Mouse (Mus musculus) liver, embryonic 11.5 days (tissue): ENCODE measurements around the gene Pilrb1. TPM values are rescaled to one million over a fixed set of nuclear protein-coding genes. Genes with fewer than 3 reads are reported as not detected.
"Not testable (repeated sequence)": the region's sequence is repeated elsewhere in the genome, so short reads cannot be mapped to it uniquely, and the experiment has no call there.

Experiments
- ATAC-seq: fragments of 200-750 bp; cut with Nextera tagmentation; replicated peaks from 2 replicates; pipeline ENCODE4 v1.8.0; 2017; ENCODE audit warnings: moderate number of reproducible peaks, mild to moderate bottlenecking, moderate TSS enrichment, moderate library complexity; ENCODE audit not compliant: low FRiP score
- DNase-seq: peaks from one replicate; pipeline ENCODE4 v3.0.0-alpha.2; 2017; ENCODE audit warnings: low spot score
- H3K27ac ChIP-seq: fragments of 300-500 bp; sonication (generic); 2 replicates; pipeline ENCODE4 v1.5.1; 2014; ENCODE audit warnings: mild to moderate bottlenecking, low read depth, low read length, control low read depth
- H3K27me3 ChIP-seq: fragments of 300-500 bp; sonication (generic); replicated peaks from 2 replicates; pipeline ENCODE4 v1.6.1; 2014; ENCODE audit warnings: low read length, mixed read lengths; ENCODE audit not compliant: control insufficient read depth, insufficient read depth
- H3K36me3 ChIP-seq: fragments of 300-500 bp; sonication (generic); 2 replicates; pipeline ENCODE4 v1.6.1; 2014; ENCODE audit warnings: mild to moderate bottlenecking, low read length, moderate library complexity, mixed read lengths; ENCODE audit not compliant: control insufficient read depth, insufficient read depth
- H3K4me1 ChIP-seq: fragments of 300-500 bp; sonication (generic); replicated peaks from 2 replicates; pipeline ENCODE4 v1.6.1; 2014; ENCODE audit warnings: low read length, mixed read lengths; ENCODE audit not compliant: control insufficient read depth, insufficient read depth
- H3K4me2 ChIP-seq: fragments of 300-500 bp; sonication (generic); 2 replicates; pipeline ENCODE4 v1.6.1; 2014; ENCODE audit warnings: mild to moderate bottlenecking, control low read depth, moderate library complexity
- H3K4me3 ChIP-seq: fragments of 300-500 bp; sonication (generic); 2 replicates; pipeline ENCODE4 v1.5.1; 2014; ENCODE audit warnings: low read depth, low read length, control low read depth
- H3K9ac ChIP-seq: fragments of 300-500 bp; sonication (generic); 2 replicates; pipeline ENCODE4 v1.6.1; 2014; ENCODE audit warnings: low read depth, low read length, control low read depth
- H3K9me3 ChIP-seq: fragments of 300-500 bp; sonication (generic); 2 replicates; pipeline ENCODE4 v1.6.1; 2016; ENCODE audit warnings: low read length, inconsistent platforms, mixed read lengths; ENCODE audit not compliant: control insufficient read depth
- WGBS: fragments of 180-500 bp; shearing (Covaris S2); extraction: QIAGEN DNeasy Blood & Tissue Kit; methylation state at CpG from one replicate; pipeline ENCODE4 v1.1.7; 2014; 5-methylcytosine and 5-hydroxymethylcytosine counted together
- polyA plus RNA-seq: library from polyadenylated mRNA; unstranded; fragments of >200 nt; fragmentation: Nextera tagmentation; extraction: Ambion mirVana; gene quantifications from 2 replicates; pipeline ENCODE4 v1.2.1, GENCODE M21; 2014

Pilrb1 gene
- polyA plus RNA-seq, 1 experiment from 2014 or later, result 1.6 TPM

DNA sequence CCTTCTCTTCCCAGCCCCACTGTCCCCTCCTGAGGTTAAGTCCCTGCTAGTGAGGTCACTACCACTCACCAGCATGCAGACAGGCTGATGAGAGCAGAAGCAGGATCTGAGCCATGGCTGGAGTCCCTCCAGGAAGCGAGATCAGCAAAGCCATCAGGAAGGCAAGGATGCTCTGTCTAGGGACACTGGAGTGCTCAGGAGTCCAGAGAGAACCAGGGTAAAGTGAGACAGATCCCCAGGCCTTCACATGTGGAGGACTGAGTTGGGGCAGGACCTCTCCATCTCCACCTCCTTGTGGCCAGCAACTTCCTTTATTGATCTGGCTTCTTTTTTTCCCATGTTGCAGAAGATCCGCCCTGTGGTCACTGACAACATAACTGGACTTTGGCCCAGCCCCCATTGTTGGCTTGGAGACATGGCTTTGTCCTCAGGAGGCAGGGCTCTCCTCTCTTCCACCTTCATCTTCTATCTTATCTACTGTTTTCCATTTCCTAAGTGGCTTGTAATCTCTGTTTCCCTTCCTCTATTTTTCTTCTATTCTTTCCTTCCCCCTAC, 21.9 kb downstream of the Pilrb1 start, which contains the start of gene Pilra:
Gene Pilra, minus strand, starts transcription at position 316 of the 555 bp plus-strand sequence.
- not testable (repeated sequence) for H3K27ac ChIP-seq

DNA sequence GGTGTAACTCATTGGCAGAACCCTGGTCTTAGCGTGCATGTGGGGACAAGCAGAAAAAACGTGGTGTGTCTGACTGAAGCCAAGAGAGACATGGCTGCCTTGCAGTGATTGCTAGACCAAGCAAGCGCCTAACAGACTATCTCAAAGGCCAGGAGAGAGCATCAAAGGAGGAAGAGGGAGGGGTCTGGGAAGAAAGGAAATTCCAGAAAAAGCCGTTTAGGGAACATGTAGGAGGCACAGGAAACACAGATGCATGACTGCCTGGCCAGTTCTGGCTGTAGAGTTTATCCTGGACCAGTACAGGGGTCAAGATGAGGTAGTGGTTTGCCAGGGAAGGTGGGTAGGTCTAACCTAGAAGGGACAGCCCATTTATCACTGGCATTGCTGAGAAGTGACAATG, 24.4 kb downstream of the Pilrb1 start:
- Histone ChIP-seq H3K36me3 (no peaks in the 10 kb centered on the region), H3K9ac (no peak overlapping the region), H3K4me1 (no peaks in the 10 kb centered on the region), H3K27me3 (no peaks in the 10 kb centered on the region), H3K9me3 (no peaks in the 10 kb centered on the region), H3K4me3 (no peak overlapping the region), H3K4me2 (no peak overlapping the region), H3K27ac (no peak overlapping the region)
- WGBS, result 51% methylated on average over 4 of the region's 4 CpGs
- no peak for ATAC-seq
- DNase-seq, result no peak

More for the DNA sequence above, 21.9 kb downstream of the Pilrb1 start, which contains the start of gene Pilra:
- H3K9me3 ChIP-seq, ATAC-seq, H3K36me3 ChIP-seq, H3K4me3 ChIP-seq, H3K4me2 ChIP-seq, H3K27me3 ChIP-seq, H3K4me1 ChIP-seq, H3K9ac ChIP-seq, DNase-seq: not testable (repeated sequence)
- WGBS, result 33% methylated on average over 2 of the region's 2 CpGs

DNA sequence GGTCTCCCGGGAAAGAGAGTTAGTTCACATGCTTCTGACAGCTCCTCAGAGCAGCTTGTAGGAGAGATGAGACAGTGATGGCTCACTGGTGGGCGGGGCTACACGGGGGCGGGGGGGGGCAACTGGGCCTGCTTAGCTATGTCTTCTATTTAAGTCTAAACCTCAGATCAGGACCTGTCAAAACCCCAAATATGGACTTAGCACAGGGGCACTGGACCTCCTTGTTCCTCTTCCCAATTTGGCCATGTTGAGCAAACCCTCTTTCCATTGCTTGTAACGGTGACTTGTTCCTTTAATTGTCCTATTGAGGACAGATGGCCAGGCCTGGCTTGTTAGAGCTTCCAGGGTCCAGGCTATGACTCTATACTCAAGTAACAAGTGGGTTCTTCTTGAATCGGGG, 26.4 kb downstream of the Pilrb1 start:
- DNase-seq (no peak), ATAC-seq (no peak)
- Histone ChIP-seq H3K9ac (no peak overlapping the region), H3K9me3 (no peaks in the 10 kb centered on the region), H3K4me3 (no peak overlapping the region), H3K36me3 (no peaks in the 10 kb centered on the region), H3K27ac (no peak overlapping the region), H3K4me1 (no peaks in the 10 kb centered on the region), H3K4me2 (no peak overlapping the region), H3K27me3 (no peaks in the 10 kb centered on the region)
- 56% methylated on average over 6 of the region's 6 CpGs for WGBS

DNA sequence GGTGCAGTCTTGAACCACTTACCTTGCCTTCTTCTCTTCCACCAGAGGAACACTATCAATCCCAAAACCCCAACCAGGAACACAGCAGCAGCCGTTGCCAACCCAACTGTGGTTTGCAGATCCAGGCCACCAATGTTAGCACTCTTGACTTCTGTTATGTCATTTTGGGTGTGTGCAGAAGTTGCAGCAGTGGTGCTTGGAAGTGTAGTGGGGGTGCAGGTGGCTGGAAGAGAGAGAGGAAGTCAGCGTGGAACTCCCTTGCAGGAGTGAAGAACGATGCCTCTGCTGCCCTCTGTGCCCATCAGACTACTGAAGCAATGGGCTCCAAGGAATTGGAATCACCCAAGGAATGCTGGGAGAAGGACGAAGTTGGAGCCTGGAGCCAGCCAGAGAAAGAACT, 26.8 kb downstream of the Pilrb1 start:
- Histone ChIP-seq H3K27ac (no peak overlapping the region), H3K36me3 (no peaks in the 10 kb centered on the region), H3K4me3 (no peak overlapping the region), H3K9ac (no peak overlapping the region), H3K27me3 (no peaks in the 10 kb centered on the region), H3K4me2 (no peak overlapping the region), H3K9me3 (no peaks in the 10 kb centered on the region), H3K4me1 (no peaks in the 10 kb centered on the region)
- DNase-seq, result no peak
- 61% methylated on average over 4 of the region's 4 CpGs for WGBS
- no peak for ATAC-seq

DNA sequence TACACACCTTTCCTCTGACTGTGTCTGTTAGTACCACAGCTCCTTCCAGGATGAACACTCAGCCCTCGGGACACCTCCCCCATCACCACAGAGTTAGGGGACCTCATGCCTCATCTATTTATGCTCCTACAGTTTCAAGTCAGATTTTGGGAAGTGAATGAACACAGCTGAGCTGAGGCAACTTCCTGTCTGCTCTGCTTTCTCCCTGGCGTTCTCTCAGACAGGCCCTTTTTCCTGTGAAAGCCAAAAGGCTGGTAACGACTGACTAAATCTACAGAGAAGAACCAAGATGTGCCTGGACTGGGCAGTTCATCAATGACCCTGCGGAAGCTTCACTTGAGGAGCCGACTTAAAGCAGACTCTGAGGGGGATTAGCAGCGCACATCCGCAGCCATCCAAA, 27.7 kb downstream of the Pilrb1 start:
- no peak overlapping the region for H3K4me2 ChIP-seq
- no peak overlapping the region for H3K9ac ChIP-seq
- no peak overlapping the region for H3K4me3 ChIP-seq
- H3K9me3 ChIP-seq, result no peaks in the 10 kb centered on the region
- H3K4me1 ChIP-seq, result no peaks in the 10 kb centered on the region
- ATAC-seq, result no peak
- H3K27ac ChIP-seq, result peak overlapping the region; percentile 8; the same call in 1 of the 2 replicates
- no peaks in the 10 kb centered on the region for H3K27me3 ChIP-seq
- no peaks in the 10 kb centered on the region for H3K36me3 ChIP-seq
- no peak for DNase-seq
- 63% methylated on average over 7 of the region's 7 CpGs for WGBS

DNA sequence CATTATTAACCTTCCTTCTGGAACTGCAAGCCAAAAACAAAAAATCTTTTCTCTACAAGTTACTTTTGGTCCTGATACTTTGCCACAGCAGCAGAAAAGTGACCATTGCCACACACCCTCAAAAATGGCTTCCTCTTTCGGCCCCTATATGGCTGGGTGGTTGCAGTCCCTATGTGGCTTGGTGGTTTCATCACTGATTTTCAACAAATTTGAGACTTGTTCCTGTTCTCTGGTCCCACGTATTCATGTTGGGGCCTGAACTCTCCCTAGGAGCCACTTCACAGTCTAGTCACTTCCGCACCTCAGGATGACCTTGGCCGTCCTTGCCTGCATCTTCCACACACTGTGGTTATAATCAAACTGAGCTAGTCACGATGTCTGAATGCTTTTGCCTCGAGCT, 29.2 kb downstream of the Pilrb1 start:
- Histone ChIP-seq H3K27me3 (no peaks in the 10 kb centered on the region), H3K9me3 (no peaks in the 10 kb centered on the region), H3K36me3 (no peaks in the 10 kb centered on the region), H3K27ac (no peak overlapping the region), H3K4me1 (no peaks in the 10 kb centered on the region), H3K4me3 (no peak overlapping the region), H3K9ac (no peak overlapping the region), H3K4me2 (no peak overlapping the region)
- no peak for DNase-seq
- no peak for ATAC-seq
- 74% methylated on average over 6 of the region's 6 CpGs for WGBS

DNA sequence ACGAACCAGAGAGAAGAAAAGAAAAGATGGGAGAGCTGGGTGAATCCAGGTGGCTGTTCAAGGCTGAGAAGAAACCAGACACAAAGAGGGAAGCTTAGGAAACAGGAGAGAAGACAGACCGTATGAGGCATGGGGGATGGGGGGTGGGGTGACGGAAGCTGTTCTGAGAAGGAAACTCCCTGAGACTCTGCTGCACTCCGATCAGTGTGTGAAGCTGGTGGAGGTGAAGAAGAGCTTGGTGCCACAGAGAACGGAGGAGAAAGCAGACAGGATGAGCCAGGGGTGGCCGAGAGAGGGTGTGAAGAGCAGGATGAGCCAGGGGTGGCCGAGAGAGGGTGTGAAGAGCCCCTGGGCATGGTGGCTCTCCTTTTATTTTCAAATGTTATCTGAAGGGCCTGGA, 31.5 kb downstream of the Pilrb1 start:
- Histone ChIP-seq H3K27ac (no peak overlapping the region), H3K27me3 (no peaks in the 10 kb centered on the region), H3K4me3 (no peak overlapping the region), H3K4me2 (no peak overlapping the region), H3K4me1 (no peaks in the 10 kb centered on the region), H3K36me3 (no peaks in the 10 kb centered on the region), H3K9ac (no peak overlapping the region), H3K9me3 (no peaks in the 10 kb centered on the region)
- WGBS, result 24% methylated on average over 7 of the region's 7 CpGs
- DNase-seq (no peak), ATAC-seq (no peak)

DNA sequence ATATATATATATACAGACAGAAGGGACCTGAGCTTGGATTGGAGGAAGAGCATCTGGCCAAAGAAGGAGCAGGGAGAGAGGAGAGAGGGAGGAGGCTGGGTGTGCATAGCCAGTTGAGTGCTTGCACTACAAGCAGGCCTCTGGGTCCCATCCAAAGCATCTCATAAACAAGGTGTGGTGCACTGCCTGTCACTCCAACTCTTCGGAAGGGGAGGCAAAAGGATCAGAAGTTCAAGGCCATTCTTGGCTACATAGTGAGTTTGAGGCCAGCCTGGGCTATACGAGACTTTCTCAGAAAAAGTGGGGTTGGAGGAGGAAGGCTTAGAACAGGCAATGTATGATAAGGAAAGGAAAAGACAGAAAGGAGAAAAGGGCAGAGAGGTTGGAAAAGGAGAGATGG, 31.9 kb downstream of the Pilrb1 start:
- DNase-seq (no peak), ATAC-seq (no peak)
- Histone ChIP-seq H3K36me3 (no peaks in the 10 kb centered on the region), H3K27ac (no peak overlapping the region), H3K9ac (no peak overlapping the region), H3K9me3 (no peaks in the 10 kb centered on the region), H3K27me3 (no peaks in the 10 kb centered on the region), H3K4me1 (no peaks in the 10 kb centered on the region), H3K4me2 (no peak overlapping the region), H3K4me3 (no peak overlapping the region)
- 71% methylated on average over 2 of the region's 2 CpGs for WGBS

DNA sequence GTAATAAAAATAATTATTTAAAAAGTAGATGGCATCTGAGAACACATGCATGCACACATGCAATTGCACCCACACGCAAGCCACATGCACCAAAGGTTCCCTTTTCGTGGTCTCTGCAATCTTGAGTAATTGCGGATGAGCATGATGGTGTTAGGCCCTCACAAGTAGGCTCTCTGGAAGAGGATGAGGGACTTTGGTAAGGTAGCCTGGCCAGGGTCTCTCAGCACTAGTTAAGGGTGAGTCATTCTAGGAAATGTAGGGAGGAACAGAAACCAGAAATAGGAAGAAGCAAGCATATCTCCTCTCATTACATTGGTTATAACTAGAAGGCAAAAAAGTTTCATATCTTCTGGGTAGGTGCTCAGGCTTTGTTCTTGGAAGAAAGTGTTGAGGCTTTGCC, 32.9 kb downstream of the Pilrb1 start:
- 73% methylated on average over 3 of the region's 3 CpGs for WGBS

More for the DNA sequence above, 32.9 kb downstream of the Pilrb1 start:
- H3K27me3 ChIP-seq, result no peaks in the 10 kb centered on the region
- H3K4me2 ChIP-seq, result no peak overlapping the region
- no peak overlapping the region for H3K9ac ChIP-seq
- H3K4me3 ChIP-seq, result no peak overlapping the region
- H3K27ac ChIP-seq, result no peak overlapping the region
- H3K4me1 ChIP-seq, result no peaks in the 10 kb centered on the region
- H3K36me3 ChIP-seq, result no peaks in the 10 kb centered on the region
- ATAC-seq (no peak), DNase-seq (no peak)
- no peaks in the 10 kb centered on the region for H3K9me3 ChIP-seq
